In genomic region chr14:75566303-75566702, GRCm38 (mm10) we compare ENCODE assay signal across 16 mouse cellular contexts. TPM values are rescaled to one million over a fixed set of nuclear protein-coding genes. Genes with fewer than 3 reads are reported as not detected.
DNase-seq lines count a peak whose midpoint lies in the region; ATAC-seq and TF ChIP-seq lines count a peak whose summit lies in the region.
"Had no signal": no experiment of that assay in that cellular context is flagged by ENCODE, and none has a peak within 500 bp of the region (broad histone marks: within the 10 kb centered on the region; RNA-seq: fewer than 3 reads in every experiment).

No protein-coding gene starts in this region.

- no peaks in the 10 kb centered on the region for H3K36me3 ChIP-seq in forebrain, postnatal 0 days (ENCODE audit: insufficient read depth)
- H3K36me3 ChIP-seq in midbrain, embryonic 14.5 days (ENCODE audit: control insufficient read depth, insufficient read depth, low read length): no peaks in the 10 kb centered on the region
- H3K36me3 ChIP-seq in liver, embryonic 11.5 days (ENCODE audit: control insufficient read depth, insufficient read depth, low read length): no peaks in the 10 kb centered on the region
- H3K36me3 ChIP-seq: G1E; heart, embryonic 12.5 days had no signal

- peak; percentile 82 for ATAC-seq in forebrain, postnatal 0 days
- peak; percentile 76 for ATAC-seq in midbrain, embryonic 14.5 days (ENCODE audit: low FRiP score, low TSS enrichment)
- ATAC-seq in liver, embryonic 11.5 days (replicated peaks; ENCODE audit: low FRiP score): no peak
- ATAC-seq in erythroblast, adult 5-6 weeks (replicated peaks; ENCODE audit: low FRiP score, poor library complexity, severe bottlenecking): no peak

- DNase-seq in retina, postnatal 1 day: peak; percentile 59
- no peak for DNase-seq in retina, embryonic 14.5 days (ENCODE audit: low spot score)
- peak; percentile 36 for DNase-seq in forebrain, postnatal 0 days
- DNase-seq in midbrain, embryonic 14.5 days: peak; percentile 63
- DNase-seq in spleen, postnatal 4 days (ENCODE audit: low spot score in 2 of 2): no peak
- no peak for DNase-seq in liver, embryonic 11.5 days (ENCODE audit: low spot score)

- H3K27me3 ChIP-seq in forebrain, postnatal 0 days (ENCODE audit: insufficient read depth, low read length): no peaks in the 10 kb centered on the region
- H3K27me3 ChIP-seq in midbrain, embryonic 14.5 days (ENCODE audit: control insufficient read depth, insufficient read depth, low read length): no peaks in the 10 kb centered on the region
- no peaks in the 10 kb centered on the region for H3K27me3 ChIP-seq in liver, embryonic 11.5 days (replicated peaks; ENCODE audit: control insufficient read depth, insufficient read depth, low read length)

- no peaks in the 10 kb centered on the region for H3K9me3 ChIP-seq in forebrain, postnatal 0 days (ENCODE audit: low read length)
- H3K9me3 ChIP-seq in midbrain, embryonic 14.5 days (ENCODE audit: control insufficient read depth, low read length): no peaks in the 10 kb centered on the region
- H3K9me3 ChIP-seq in liver, embryonic 11.5 days (ENCODE audit: control insufficient read depth, low read length): no peaks in the 10 kb centered on the region
- H3K9me3 ChIP-seq: G1E; heart, embryonic 12.5 days had no signal

- H3K4me2 ChIP-seq in forebrain, postnatal 0 days (ENCODE audit: low read depth): no peak overlapping the region
- no peak overlapping the region for H3K4me2 ChIP-seq in midbrain, embryonic 14.5 days (ENCODE audit: low read length)
- H3K4me2 ChIP-seq in liver, embryonic 11.5 days: no peak overlapping the region
- H3K4me2 ChIP-seq: heart, embryonic 12.5 days had no signal

- no peak overlapping the region for H3K9ac ChIP-seq in forebrain, postnatal 0 days
- H3K9ac ChIP-seq in midbrain, embryonic 14.5 days (replicated peaks; ENCODE audit: low read length): no peak overlapping the region
- H3K9ac ChIP-seq in liver, embryonic 11.5 days (ENCODE audit: low read depth, low read length): no peak overlapping the region
- H3K9ac ChIP-seq: heart, embryonic 12.5 days; liver, embryonic 14.5 days had no signal

- no peak overlapping the region for H3K27ac ChIP-seq in forebrain, postnatal 0 days (ENCODE audit: low read depth, low read length)
- H3K27ac ChIP-seq in midbrain, embryonic 14.5 days (replicated peaks; ENCODE audit: low read depth, low read length): peak overlapping the region; percentile 60
- H3K27ac ChIP-seq in liver, embryonic 11.5 days (ENCODE audit: low read depth, low read length): no peak overlapping the region
- H3K27ac ChIP-seq: liver, embryonic 14.5 days had no signal

- peaks cover 6% of the 10 kb centered on the region; the same call in 1 of the 2 replicates for H3K4me1 ChIP-seq in forebrain, postnatal 0 days (ENCODE audit: insufficient read depth)
- peaks cover 24% of the 10 kb centered on the region for H3K4me1 ChIP-seq in midbrain, embryonic 14.5 days (ENCODE audit: control insufficient read depth, insufficient read depth, low read length)
- no peaks in the 10 kb centered on the region for H3K4me1 ChIP-seq in liver, embryonic 11.5 days (replicated peaks; ENCODE audit: control insufficient read depth, insufficient read depth, low read length)

- WGBS in forebrain, postnatal 0 days: 14% methylated on average over 3 of the region's 3 CpGs
- 16% methylated on average over 3 of the region's 3 CpGs for WGBS in midbrain, embryonic 14.5 days
- WGBS in liver, embryonic 11.5 days: 84% methylated on average over 3 of the region's 3 CpGs

- no peak overlapping the region for H3K4me3 ChIP-seq in forebrain, postnatal 0 days (ENCODE audit: low read depth, low read length)
- H3K4me3 ChIP-seq in midbrain, embryonic 14.5 days (replicated peaks; ENCODE audit: low read depth, low read length): no peak overlapping the region
- H3K4me3 ChIP-seq in liver, embryonic 11.5 days (ENCODE audit: low read depth, low read length): no peak overlapping the region
- H3K4me3 ChIP-seq: heart, embryonic 12.5 days had no signal

- no peak for TF ChIP-seq CTCF in forebrain, postnatal 0 days (IDR thresholded peaks at IDR 0.05; ENCODE audit: low read depth)

RNA-seq across cellular contexts. Expression of gene Spert, which starts 26.6 kb away (rescaled TPM):
- total RNA-seq in forebrain, postnatal 0 days (2014; rRNA removed): not detected in 2 replicates
- not detected in 2 replicates for polyA plus RNA-seq in forebrain, postnatal 0 days (2015; fragmentation: Nextera tagmentation; extraction: Ambion mirVana)
- not detected in 2 replicates for polyA plus RNA-seq in midbrain, embryonic 14.5 days (2014; fragmentation: Nextera tagmentation; extraction: Ambion mirVana)
- not detected in 2 replicates for polyA plus RNA-seq in liver, embryonic 11.5 days (2014; fragmentation: Nextera tagmentation; extraction: Ambion mirVana)
- total RNA-seq in erythroblast, adult 5-6 weeks (2015; ENCODE audit: low replicate concordance): not detected in 2 replicates
- total RNA-seq in erythroblast, adult 5-6 weeks (2017; ENCODE audit: low replicate concordance): not detected in 2 replicates
- total RNA-seq: adrenal gland, adult 2 months; gastrocnemius, postnatal 4 days; heart, postnatal 36 days; layer of hippocampus, postnatal 36 days; left cerebral cortex, postnatal 4 days had no signal
- polyA plus RNA-seq: adrenal gland, adult 2 months; cerebellum, adult 2 months; G1E; heart, embryonic 12.5 days; liver, embryonic 14.5 days had no signal

Comparison
In these comparisons a context has a peak if more than half of its experiments do, and no peak if none do; other contexts are left out.
1. DNase-seq: peak in retina, postnatal 1 day (single experiment), forebrain, postnatal 0 days (single experiment) and midbrain, embryonic 14.5 days (single experiment); none in retina, embryonic 14.5 days (single experiment), spleen, postnatal 4 days (0 of 2) and liver, embryonic 11.5 days (single experiment).
2. ATAC-seq: peak in forebrain, postnatal 0 days (single experiment) and midbrain, embryonic 14.5 days (single experiment); none in liver, embryonic 11.5 days (single experiment) and erythroblast, adult 5-6 weeks (single experiment).